ENCODE assay signal across 7 mouse cellular contexts in the genomic region with DNA sequence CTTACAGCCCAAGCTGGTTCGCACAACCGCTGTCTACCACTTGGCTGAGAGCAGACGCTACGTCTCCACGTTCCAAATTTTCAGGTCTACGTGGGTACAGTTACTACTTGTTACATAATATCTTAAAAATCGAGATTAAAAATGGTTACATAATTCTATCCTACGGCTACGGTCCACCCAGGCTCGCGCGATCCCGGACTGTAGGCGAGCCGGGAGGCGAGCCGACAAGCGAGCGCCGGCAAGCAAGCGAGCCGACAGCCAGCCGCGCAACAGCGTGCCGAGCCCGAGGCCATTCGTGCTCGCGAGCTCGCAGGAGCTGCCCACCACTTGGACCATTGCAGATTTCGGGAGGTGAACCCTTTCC. TPM values are rescaled to one million over a fixed set of nuclear protein-coding genes. Genes with fewer than 3 reads are reported as not detected.
DNase-seq lines count a peak whose midpoint lies in the region; ATAC-seq lines count a peak whose summit lies in the region.

No protein-coding gene starts in this region.

- 53% methylated on average over 32 of the region's 32 CpGs for WGBS in forebrain, embryonic 14.5 days
- 55% methylated on average over 32 of the region's 32 CpGs for WGBS in intestine, embryonic 16.5 days
- WGBS in neural tube, embryonic 14.5 days, result 56% methylated on average over 32 of the region's 32 CpGs

- H3K27me3 ChIP-seq in forebrain, embryonic 14.5 days (replicated peaks; ENCODE audit: control insufficient read depth, insufficient read depth, low read length), result peaks cover 67% of the 10 kb centered on the region
- peaks cover 56% of the 10 kb centered on the region for H3K27me3 ChIP-seq in intestine, embryonic 16.5 days (replicated peaks; ENCODE audit: control insufficient read depth, insufficient read depth, low read length)
- H3K27me3 ChIP-seq in neural tube, embryonic 14.5 days (ENCODE audit: control insufficient read depth, insufficient read depth, low read length), result peaks cover 26% of the 10 kb centered on the region

- intact Hi-C loops in left cerebral cortex, postnatal 10 days (cut with DNase I), result loop anchor here (5.0 to 10.0 kb wide), 3 partner anchors 267 to 512 kb away; no protein-coding TSS in a partner anchor

- peak overlapping the region; percentile 30 for H3K4me3 ChIP-seq in forebrain, embryonic 14.5 days (ENCODE audit: low read depth, low read length)
- no peak overlapping the region for H3K4me3 ChIP-seq in intestine, embryonic 16.5 days (ENCODE audit: low read length)
- H3K4me3 ChIP-seq in neural tube, embryonic 14.5 days (ENCODE audit: low read depth, low read length), result peak overlapping the region; percentile 35

- peaks cover 37% of the 10 kb centered on the region for H3K9me3 ChIP-seq in forebrain, embryonic 14.5 days (replicated peaks; ENCODE audit: control insufficient read depth, low read length)
- H3K9me3 ChIP-seq in intestine, embryonic 16.5 days (ENCODE audit: control insufficient read depth, low read length), result peaks cover 34% of the 10 kb centered on the region
- H3K9me3 ChIP-seq in neural tube, embryonic 14.5 days (ENCODE audit: control insufficient read depth, low read length), result peaks cover 11% of the 10 kb centered on the region

- 0 out of 2 replicates have a peak, but pooled peaks cover 3% of the 10 kb centered on the region for H3K36me3 ChIP-seq in forebrain, embryonic 14.5 days (ENCODE audit: control insufficient read depth, insufficient read depth, low read length)
- peaks cover 40% of the 10 kb centered on the region for H3K36me3 ChIP-seq in intestine, embryonic 16.5 days (ENCODE audit: control insufficient read depth, insufficient read depth, low read length)
- H3K36me3 ChIP-seq in neural tube, embryonic 14.5 days (ENCODE audit: control insufficient read depth, insufficient read depth, low read length), result no peaks in the 10 kb centered on the region

- peak; percentile 60 for ATAC-seq in forebrain, embryonic 14.5 days
- ATAC-seq in intestine, embryonic 16.5 days, result peak; percentile 76
- ATAC-seq in neural tube, embryonic 14.5 days (ENCODE audit: low read depth), result peak; percentile 74

- peak; percentile 18 to 38 for DNase-seq in left cerebral cortex, adult 9 months (ENCODE audit: low spot score in 2 of 2)
- no peak for DNase-seq in left cerebral cortex, postnatal 10 days (ENCODE audit: extremely low spot score in 1 of 2, low spot score in 2 of 2)
- peak; percentile 51 for DNase-seq in forebrain, embryonic 14.5 days (ENCODE audit: low spot score)
- DNase-seq in yolk sac, embryonic 10.5 days (ENCODE audit: low spot score), result no peak
- DNase-seq in c-Kit-positive CD71-positive TER-119-positive erythroid progenitor cells, embryonic 14.5 days (ENCODE audit: low spot score), result no peak

- peak overlapping the region; percentile 55 for H3K4me2 ChIP-seq in forebrain, embryonic 14.5 days (ENCODE audit: low read length)
- H3K4me2 ChIP-seq in intestine, embryonic 16.5 days (ENCODE audit: low read depth, low read length), result no peak overlapping the region
- H3K4me2 ChIP-seq in neural tube, embryonic 14.5 days (ENCODE audit: low read depth, low read length), result peak overlapping the region; percentile 48

- no peak overlapping the region for H3K27ac ChIP-seq in forebrain, embryonic 14.5 days (ENCODE audit: low read depth, low read length)
- H3K27ac ChIP-seq in intestine, embryonic 16.5 days (ENCODE audit: low read length), result no peak overlapping the region
- no peak overlapping the region for H3K27ac ChIP-seq in neural tube, embryonic 14.5 days (ENCODE audit: low read depth, low read length)

- no peaks in the 10 kb centered on the region for H3K4me1 ChIP-seq in forebrain, embryonic 14.5 days (ENCODE audit: control insufficient read depth, insufficient read depth, low read length)
- H3K4me1 ChIP-seq in intestine, embryonic 16.5 days (ENCODE audit: control insufficient read depth, insufficient read depth, low read length), result no peaks in the 10 kb centered on the region
- no peaks in the 10 kb centered on the region for H3K4me1 ChIP-seq in neural tube, embryonic 14.5 days (ENCODE audit: control insufficient read depth, insufficient read depth, low read length)

- H3K9ac ChIP-seq in forebrain, embryonic 14.5 days (ENCODE audit: low read length), result no peak overlapping the region
- no peak overlapping the region for H3K9ac ChIP-seq in intestine, embryonic 16.5 days (ENCODE audit: low read depth, low read length)
- H3K9ac ChIP-seq in neural tube, embryonic 14.5 days (replicated peaks; ENCODE audit: low read depth, low read length), result no peak overlapping the region; the same call in 1 of the 2 replicates

RNA-seq across cellular contexts. Expression of gene Grb10, which starts 13.1 kb away (rescaled TPM):
- total RNA-seq in left cerebral cortex, postnatal 10 days (2021), result 10 to 100 TPM; 48.5 to 48.6 TPM
- polyA plus RNA-seq in forebrain, embryonic 14.5 days (2014; fragmentation: Nextera tagmentation; extraction: Ambion mirVana), result 59.7 and 66.2 TPM in 2 replicates
- polyA plus RNA-seq in intestine, embryonic 16.5 days (2015; fragmentation: Nextera tagmentation; extraction: Ambion mirVana), result 237 and 238 TPM in 2 replicates
- polyA plus RNA-seq in neural tube, embryonic 14.5 days (2014; fragmentation: Nextera tagmentation; extraction: Ambion mirVana), result 39.4 and 41.2 TPM in 2 replicates

Comparison
In these comparisons a context has a peak if more than half of its experiments do, and no peak if none do; other contexts are left out.
1. DNase-seq: peak in left cerebral cortex, adult 9 months (2 of 2) and forebrain, embryonic 14.5 days (single experiment); none in left cerebral cortex, postnatal 10 days (0 of 2), yolk sac, embryonic 10.5 days (single experiment) and c-Kit-positive CD71-positive TER-119-positive erythroid progenitor cells, embryonic 14.5 days (single experiment).
2. Peak in every context shown above with its lines, with median percentiles within 50 percentile points of each other: ATAC-seq.